Mouse (Mus musculus): Measurements from ENCODE around the gene Olfr1386.
"Not testable (repeated sequence)": the region's sequence is repeated elsewhere in the genome, so short reads cannot be mapped to it uniquely, and the experiment has no call there.

The Olfr1386 gene

DNA sequence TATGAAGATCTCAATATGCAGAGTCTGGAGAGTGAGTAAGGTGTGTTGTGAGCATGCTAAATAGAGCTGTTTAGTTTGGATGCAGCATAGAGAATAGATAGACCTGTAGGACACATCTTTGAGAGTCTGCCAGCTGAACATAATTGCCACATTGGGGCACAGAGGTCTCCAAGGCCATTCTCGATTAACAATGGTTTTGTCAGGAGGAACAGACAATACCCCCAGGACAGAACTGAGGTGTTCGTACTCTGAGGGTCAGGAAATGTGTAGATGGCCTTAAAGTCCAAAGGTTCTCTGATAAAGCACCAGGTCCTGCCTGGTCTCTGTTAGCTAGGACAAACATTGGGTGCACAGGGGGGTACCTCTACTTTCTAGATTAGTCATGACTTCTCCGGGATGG, at the start of gene Olfr1386:
TSS of gene Olfr1386 (plus strand) at position 301 of the 400 bp plus-strand sequence.
- not testable (repeated sequence) for DNase-seq (ENCODE audit: low spot score)

DNA sequence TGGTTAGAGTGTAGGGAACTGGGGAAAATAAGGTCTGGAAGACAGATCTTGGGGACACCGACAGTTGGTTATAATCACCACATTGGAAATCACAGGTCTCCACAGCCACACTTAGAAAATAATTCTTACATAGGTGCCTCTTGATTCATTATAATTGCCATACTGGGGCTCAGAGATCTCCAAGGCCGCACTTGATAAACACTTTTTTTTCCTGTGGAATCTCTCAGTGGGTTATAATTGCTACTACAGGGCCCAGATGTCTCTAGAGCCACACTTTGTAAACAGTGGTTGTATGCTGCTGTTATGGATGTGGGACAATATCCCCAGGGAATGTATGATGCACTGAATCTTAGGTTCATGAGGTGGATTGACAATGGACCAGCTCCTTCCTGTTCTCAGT, 42.1 kb upstream of the Olfr1386 start, which contains the start of gene Olfr1389:
TSS of gene Olfr1389 (plus strand) at position 301 of the 400 bp plus-strand sequence.
- DNase-seq (ENCODE audit: low spot score) = no peak

DNA sequence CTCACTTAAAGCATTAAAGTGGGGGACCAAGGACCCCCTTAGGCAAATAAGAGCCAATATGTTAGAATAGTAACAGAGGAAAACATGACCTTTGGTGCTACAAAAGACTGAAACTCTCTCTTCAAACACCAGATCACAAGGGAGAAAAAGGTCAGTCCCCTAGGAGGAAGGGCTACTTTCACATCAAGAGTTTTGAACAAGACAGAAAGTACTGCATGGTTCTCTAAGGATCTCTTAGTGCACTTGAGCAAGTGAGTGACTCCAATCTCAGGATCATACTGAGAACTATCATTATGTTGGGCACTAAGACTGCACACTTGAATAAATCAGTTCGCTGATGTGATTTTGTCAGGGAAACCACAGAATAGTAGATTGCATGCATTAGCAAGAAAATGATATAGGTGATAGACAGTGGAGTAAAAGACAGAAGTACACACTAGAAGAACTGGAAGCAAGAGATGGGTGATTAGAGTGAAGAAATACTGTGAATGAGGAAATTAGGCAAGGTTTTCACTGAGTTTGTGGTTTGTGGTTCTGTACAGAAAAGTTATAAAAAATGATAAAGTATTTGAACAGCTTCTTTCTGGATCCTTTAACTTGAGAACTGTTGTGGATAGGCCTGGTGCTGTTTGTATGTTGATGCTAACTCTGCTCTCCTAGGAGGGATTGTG, 39.5 kb upstream of the Olfr1386 start:
- no peak for DNase-seq (ENCODE audit: low spot score)

DNA sequence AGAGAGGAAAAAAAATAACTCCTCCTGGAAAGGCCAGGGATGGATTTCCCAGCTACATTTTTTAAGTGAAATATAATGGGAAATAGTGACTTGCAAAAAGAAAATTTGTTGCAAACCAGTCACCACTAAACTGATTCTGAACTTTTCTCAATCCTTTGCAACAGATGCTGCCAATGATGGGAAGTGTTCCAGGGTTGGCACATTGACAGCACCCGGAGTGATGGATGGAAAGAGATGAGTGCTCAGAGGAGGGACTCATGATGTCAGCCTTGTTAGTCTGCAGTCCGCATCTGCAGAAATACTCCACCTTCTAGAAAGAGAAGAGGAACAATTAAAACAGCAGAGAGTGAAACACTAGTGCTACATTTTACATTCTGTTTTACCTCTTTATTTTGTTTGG, 35.2 kb upstream of the Olfr1386 start:
- no peak for DNase-seq (ENCODE audit: low spot score)

DNA sequence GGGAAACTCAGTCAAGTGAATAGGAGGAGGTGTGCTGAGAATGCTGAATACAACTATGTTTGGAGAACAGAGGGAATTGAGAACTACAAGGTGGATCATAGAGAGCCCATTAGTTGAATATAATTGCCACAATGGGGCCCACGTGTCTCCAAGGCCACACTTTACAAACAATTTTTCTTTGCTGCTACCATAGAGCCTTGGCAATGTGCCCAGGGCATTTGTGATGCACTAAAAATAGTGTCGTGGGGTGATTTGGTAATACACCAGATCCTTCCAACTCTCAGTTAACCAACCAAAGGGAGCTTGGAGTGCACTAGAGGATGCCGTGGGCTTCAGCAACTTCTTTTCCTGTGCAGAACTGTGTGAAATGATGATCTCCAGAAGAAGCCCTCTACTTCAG, 28.4 kb upstream of the Olfr1386 start, which contains the start of gene Olfr1388:
TSS of gene Olfr1388 (plus strand) at position 214 of the 400 bp plus-strand sequence.
- DNase-seq (ENCODE audit: low spot score) = no peak

DNA sequence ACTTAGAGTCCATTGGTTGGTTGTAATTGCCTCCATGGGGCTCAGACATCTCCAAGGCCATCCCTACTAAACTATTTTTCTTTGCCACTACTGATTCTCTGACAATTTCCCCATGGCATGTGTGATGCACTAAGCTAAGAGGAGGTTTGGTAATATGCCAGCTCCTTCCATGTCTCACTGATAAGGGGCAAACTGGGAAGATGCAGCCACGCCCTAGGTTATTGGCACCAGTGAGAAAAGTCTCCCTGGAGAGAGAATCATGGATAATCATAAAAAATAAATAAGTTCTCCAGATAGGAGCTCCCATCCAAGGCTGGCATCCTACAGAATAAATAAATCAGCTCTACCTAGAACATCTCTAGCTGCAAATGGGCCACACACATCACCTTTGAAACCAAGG, 9.8 kb upstream of the Olfr1386 start, which contains the start of gene Olfr1387:
TSS of gene Olfr1387 (plus strand) at position 301 of the 400 bp plus-strand sequence.
- no peak for DNase-seq (ENCODE audit: low spot score)

DNA sequence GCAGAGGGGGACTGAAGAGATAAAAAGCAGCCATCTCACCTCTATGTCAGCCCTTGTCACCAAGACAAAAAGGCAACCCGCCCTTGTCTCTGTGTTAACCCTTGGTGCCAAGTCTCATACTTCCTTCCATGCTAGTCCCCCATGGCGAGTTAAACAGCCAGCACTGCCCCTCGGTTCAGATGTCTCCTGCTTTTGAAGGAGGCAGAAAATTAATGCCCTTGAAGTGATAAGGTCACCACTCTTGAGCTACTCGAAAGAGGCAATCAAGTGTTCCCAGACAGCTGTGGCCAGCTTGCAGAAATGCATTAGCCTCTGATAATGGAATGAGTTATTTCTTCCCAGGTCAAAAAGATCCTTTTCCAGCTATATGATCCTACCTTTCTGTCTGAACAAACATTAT, 21.1 kb downstream of the Olfr1386 start:
- no peak for DNase-seq (ENCODE audit: low spot score)

DNA sequence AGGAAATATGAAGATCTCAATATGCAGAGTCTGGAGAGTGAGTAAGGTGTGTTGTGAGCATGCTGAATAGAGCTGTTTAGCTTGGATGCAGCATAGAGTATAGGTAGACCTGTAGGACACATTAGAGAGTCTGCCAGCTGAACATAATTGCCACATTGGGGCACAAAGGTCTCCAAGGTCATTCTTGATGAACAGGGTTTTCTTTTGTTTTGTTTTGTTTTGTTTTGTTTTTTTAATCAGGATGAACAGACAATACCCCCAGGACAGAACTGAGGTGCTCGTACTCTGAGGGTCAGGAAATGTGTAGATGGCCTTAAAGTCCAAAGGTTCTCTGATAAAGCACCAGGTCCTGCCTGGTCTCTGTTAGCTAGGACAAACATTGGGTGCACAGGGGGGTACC, 23.9 kb downstream of the Olfr1386 start, which contains the start of gene Olfr1385:
TSS of gene Olfr1385 (plus strand) at position 301 of the 400 bp plus-strand sequence.
- DNase-seq (ENCODE audit: low spot score) = not testable (repeated sequence)

DNA sequence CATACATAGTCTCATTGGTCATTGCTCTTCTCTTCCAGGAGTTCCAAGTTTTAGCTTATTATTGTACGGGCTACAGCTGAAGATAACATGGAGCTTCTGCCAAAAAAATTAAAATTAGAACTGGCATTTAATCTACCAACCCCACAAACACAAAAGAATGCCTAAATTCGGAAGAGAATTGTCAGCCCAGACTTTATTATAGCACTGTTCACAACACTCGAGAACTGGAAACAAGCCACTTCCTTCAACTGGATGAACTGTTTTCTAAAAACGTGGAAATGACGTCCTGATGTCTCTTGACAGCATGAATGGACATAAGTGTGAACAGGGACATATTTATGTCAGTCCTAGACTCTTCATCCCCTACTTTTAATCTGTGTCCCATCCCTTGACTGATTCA, 53.2 kb downstream of the Olfr1386 start:
- DNase-seq (ENCODE audit: low spot score) = no peak

DNA sequence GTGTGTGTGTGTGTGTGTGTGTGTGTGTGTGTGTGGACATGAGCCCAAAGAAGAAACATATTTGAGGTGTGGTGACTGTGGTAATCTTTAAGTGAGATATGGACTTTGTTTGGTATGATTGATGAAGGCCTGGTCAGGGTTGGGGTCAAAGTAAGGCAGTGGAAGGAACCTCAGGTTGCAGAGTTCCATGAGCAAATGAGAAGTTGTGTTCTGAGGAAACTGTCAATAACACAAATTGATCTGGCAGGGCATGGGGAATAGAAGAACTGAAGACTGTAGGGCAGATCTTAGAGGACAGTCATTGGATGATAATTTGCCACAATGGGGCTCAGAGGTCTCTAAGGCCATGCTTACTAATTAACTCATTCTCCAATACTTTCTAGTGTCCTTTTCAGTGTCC, 54.5 kb downstream of the Olfr1386 start, which contains the start of gene Olfr1383:
TSS of gene Olfr1383 (plus strand) at position 301 of the 400 bp plus-strand sequence.
- no peak for DNase-seq (ENCODE audit: low spot score)

Data from left cerebral cortex, adult 11 months (tissue).